Mouse (Mus musculus): ENCODE measurements at regions not wholly inside any gene's neighbourhood (a gene's known extent, or its start where the extent isn't known, plus 50 kb on each side); places are given as distances from the start of the nearest gene placed in this dataset.

DNA sequence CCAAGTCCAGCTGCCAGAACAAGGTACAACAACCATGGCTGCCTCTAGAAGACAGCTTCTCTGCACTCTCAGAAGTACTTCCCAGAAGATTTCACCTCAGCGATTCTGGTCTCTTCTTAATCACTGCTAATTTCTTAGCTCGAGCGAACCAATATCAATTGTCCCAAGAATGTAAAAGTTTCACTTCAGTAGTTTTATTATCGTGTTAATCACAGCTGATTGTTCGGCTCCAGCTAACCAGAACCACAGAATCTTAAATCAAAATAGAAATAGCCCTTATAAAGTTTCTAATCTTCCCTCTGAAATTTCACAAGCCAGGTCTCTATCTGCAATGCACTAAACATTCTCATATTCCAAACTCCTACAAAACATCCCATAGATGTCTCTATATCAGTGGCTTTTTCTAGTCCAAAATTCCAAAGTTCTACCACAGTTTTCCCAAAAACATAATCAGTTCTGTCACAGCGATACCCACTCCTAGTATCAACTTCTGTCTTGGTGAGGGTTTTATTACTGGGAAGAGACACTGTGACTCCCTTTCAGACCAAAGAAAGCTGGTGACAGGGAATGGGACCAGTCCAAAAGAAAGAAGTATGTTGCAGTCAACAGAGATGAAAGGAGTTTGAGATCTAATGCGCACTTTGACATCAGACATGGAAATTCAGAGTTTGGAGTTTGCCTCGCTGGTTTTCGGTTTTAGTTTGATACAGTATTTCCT, 130.2 kb downstream of the Gm10283 start:
- Histone ChIP-seq H3K9me3 (ENCODE audit: control insufficient read depth, low read length) (no peaks in the 10 kb centered on the region), H3K27me3 (ENCODE audit: control insufficient read depth, insufficient read depth, low read length) (no peaks in the 10 kb centered on the region), H3K4me1 (ENCODE audit: control insufficient read depth, insufficient read depth, low read length) (0 out of 2 replicates have a peak, but pooled peaks cover 2% of the 10 kb centered on the region), H3K9ac (ENCODE audit: low read depth, low read length) (no peak overlapping the region), H3K27ac (ENCODE audit: low read depth, low read length) (peak overlapping the region; percentile 14; the same call in 1 of the 2 replicates), H3K36me3 (ENCODE audit: control insufficient read depth, insufficient read depth, low read length) (no peaks in the 10 kb centered on the region), H3K4me3 (ENCODE audit: low read length) (no peak overlapping the region), H3K4me2 (replicated peaks; ENCODE audit: low read depth, low read length) (no peak overlapping the region)
- WGBS: 54% methylated on average over 9 of the region's 9 CpGs
- peak; percentile 57; the same call in 1 of the 2 replicates for ATAC-seq (ENCODE audit: low FRiP score, low TSS enrichment)

DNA sequence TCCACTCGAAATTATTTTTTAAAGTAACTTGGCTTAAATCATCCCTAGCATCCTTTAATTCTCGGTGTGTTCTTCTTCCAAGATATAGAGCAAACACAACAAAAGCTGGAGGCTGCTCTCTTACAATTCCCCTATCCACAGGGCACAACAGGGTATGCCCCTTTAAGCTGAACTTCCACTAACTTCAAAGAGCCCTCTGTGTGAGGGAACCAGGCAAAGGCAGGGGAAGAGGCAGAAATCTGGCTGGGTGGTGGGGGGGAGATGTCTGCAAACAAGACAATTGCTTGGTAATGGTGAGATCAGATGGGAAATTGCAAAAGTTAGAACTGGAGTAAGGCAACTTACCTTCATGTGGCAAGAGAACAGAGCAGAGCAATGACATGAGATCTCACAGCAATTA, 154.7 kb downstream of the Gm10283 start:
- 43% methylated on average over 2 of the region's 2 CpGs for WGBS
- Histone ChIP-seq H3K9me3 (ENCODE audit: control insufficient read depth, low read length) (no peaks in the 10 kb centered on the region), H3K27me3 (ENCODE audit: control insufficient read depth, insufficient read depth, low read length) (no peaks in the 10 kb centered on the region), H3K4me2 (replicated peaks; ENCODE audit: low read depth, low read length) (no peak overlapping the region), H3K9ac (ENCODE audit: low read depth, low read length) (no peak overlapping the region), H3K36me3 (ENCODE audit: control insufficient read depth, insufficient read depth, low read length) (no peaks in the 10 kb centered on the region), H3K4me1 (ENCODE audit: control insufficient read depth, insufficient read depth, low read length) (no peaks in the 10 kb centered on the region), H3K27ac (ENCODE audit: low read depth, low read length) (no peak overlapping the region), H3K4me3 (ENCODE audit: low read length) (no peak overlapping the region)
- no peak for ATAC-seq (ENCODE audit: low FRiP score, low TSS enrichment)

DNA sequence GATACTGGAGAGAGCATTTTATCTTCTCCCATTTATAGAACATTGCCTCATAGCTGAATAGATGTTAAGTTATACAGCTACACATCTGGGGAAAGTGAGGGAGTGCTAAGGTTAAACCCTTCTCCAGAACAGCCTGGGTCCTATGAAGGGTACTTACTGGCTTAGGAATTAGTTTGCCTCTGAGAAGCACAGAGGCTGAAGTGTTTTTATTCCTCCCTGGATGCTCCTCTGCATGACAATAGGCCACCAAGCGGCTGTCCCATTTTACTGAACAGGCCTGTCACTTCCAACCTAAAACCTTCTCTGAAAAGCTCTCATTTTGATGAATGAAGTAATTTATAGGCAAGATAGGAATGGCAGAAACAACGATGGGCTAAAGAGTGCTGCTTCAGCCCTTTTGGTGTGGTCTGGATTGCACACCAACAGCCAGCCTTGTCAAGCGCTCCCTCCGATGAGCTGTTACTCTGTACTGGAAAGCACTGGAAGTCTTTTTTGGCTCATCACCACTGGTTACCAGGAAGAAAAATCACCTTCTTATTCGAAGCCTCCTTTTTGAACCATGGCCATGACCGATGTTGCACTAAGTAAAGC, 157.1 kb downstream of the Gm10283 start:
- Histone ChIP-seq H3K4me2 (replicated peaks; ENCODE audit: low read depth, low read length) (no peak overlapping the region), H3K4me3 (ENCODE audit: low read length) (no peak overlapping the region), H3K9ac (ENCODE audit: low read depth, low read length) (no peak overlapping the region), H3K27me3 (ENCODE audit: control insufficient read depth, insufficient read depth, low read length) (no peaks in the 10 kb centered on the region), H3K27ac (ENCODE audit: low read depth, low read length) (no peak overlapping the region), H3K9me3 (ENCODE audit: control insufficient read depth, low read length) (no peaks in the 10 kb centered on the region), H3K4me1 (ENCODE audit: control insufficient read depth, insufficient read depth, low read length) (no peaks in the 10 kb centered on the region), H3K36me3 (ENCODE audit: control insufficient read depth, insufficient read depth, low read length) (no peaks in the 10 kb centered on the region)
- 70% methylated on average over 6 of the region's 6 CpGs for WGBS
- ATAC-seq (ENCODE audit: low FRiP score, low TSS enrichment): no peak

DNA sequence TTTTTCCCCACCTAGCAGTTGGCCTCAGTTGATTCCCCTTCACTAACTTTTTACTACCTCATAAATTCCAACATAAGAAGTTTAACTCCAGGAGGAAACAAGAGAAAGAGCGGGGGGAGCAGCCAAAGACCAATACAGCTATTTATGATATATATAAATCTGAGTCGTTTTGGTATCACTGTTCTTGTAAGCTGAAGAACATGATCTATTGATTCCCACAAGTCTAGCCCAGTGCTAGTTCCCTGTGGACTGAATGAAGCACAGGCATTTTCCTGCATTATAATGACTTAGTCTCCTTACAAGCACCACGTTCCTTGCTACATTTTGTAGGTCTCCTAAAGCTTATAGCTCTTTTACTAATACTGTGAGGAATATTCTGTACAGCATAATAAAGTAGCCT, 187.5 kb downstream of the Gm10283 start:
- peak; percentile 48; the same call in 1 of the 2 replicates for ATAC-seq (ENCODE audit: low FRiP score, low TSS enrichment)
- no peak overlapping the region for H3K4me3 ChIP-seq (ENCODE audit: low read length)
- H3K27me3 ChIP-seq (ENCODE audit: control insufficient read depth, insufficient read depth, low read length): no peaks in the 10 kb centered on the region
- H3K4me2 ChIP-seq (replicated peaks; ENCODE audit: low read depth, low read length): no peak overlapping the region
- H3K36me3 ChIP-seq (ENCODE audit: control insufficient read depth, insufficient read depth, low read length): no peaks in the 10 kb centered on the region
- H3K9ac ChIP-seq (ENCODE audit: low read depth, low read length): no peak overlapping the region
- WGBS: 20% methylated on average over 3 of the region's 3 CpGs
- no peaks in the 10 kb centered on the region for H3K4me1 ChIP-seq (ENCODE audit: control insufficient read depth, insufficient read depth, low read length)
- H3K9me3 ChIP-seq (ENCODE audit: control insufficient read depth, low read length): peaks cover 4% of the 10 kb centered on the region; the same call in 1 of the 2 replicates
- no peak overlapping the region for H3K27ac ChIP-seq (ENCODE audit: low read depth, low read length)

DNA sequence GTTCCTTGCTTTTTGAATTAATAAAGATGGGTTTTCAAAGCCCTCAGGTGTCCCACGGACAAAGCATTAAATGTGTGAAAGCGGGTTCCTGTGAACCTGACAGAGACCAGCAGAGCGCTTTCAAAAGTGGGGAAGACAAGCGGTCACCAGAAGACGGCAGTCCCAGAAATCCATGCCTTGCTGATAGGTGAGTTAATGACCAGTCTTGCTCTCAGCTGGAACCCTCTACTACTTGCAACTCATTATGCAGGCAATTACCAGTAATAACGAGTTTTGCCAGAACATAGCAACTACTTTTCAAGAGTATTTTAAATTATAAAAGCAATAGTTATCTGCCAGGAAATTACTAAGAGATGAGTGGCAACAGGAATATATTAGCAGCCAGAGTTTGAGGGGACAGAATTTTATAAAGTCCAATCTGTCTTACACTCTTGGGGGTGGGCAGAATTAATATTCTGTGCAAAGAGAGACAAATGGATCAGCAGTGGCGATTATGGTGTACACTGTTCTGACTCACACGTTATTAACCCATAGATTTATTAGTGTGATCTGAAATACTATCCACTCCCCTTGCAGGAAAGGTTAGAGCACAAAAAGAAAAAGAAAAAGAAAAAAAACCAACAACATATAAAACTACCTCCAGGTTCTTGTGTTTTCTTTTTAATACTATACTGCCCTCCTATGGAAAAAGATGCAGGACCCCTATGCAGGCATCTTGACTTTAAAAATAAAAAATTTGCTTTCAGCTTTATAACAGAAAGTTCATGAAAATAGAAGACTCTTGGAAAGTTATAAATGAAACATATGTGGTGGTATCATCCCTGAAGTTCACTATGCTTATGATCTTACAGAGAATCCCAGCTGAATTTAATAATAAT, 188.8 kb downstream of the Gm10283 start:
- Histone ChIP-seq H3K27ac (ENCODE audit: low read depth, low read length) (no peak overlapping the region), H3K27me3 (ENCODE audit: control insufficient read depth, insufficient read depth, low read length) (no peaks in the 10 kb centered on the region), H3K4me2 (replicated peaks; ENCODE audit: low read depth, low read length) (no peak overlapping the region), H3K9me3 (ENCODE audit: control insufficient read depth, low read length) (peaks cover 4% of the 10 kb centered on the region; the same call in 1 of the 2 replicates), H3K36me3 (ENCODE audit: control insufficient read depth, insufficient read depth, low read length) (no peaks in the 10 kb centered on the region), H3K9ac (ENCODE audit: low read depth, low read length) (no peak overlapping the region), H3K4me3 (ENCODE audit: low read length) (no peak overlapping the region), H3K4me1 (ENCODE audit: control insufficient read depth, insufficient read depth, low read length) (no peaks in the 10 kb centered on the region)
- 40% methylated on average over 8 of the region's 8 CpGs for WGBS
- ATAC-seq (ENCODE audit: low FRiP score, low TSS enrichment): peak; percentile 72

DNA sequence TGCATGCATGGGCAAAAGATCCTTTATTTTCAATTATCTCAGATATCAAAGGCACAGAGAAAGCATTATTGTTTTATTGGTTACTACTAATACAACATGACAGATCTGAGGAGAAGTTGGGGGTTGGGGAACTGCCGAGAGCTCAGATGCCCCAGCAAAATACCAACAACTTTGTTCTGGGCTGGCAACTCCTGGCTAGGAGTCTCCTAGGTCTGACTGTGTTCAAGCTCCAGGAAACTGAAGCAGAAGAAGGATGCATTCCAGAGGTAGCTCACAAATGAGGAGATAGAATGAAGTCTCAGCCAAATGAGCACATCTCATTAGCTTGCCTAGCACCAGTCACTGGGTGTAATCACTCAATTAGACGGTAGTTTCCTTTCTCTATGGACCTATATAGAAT, 192.9 kb downstream of the Gm10283 start:
- H3K9ac ChIP-seq (ENCODE audit: low read depth, low read length): no peak overlapping the region
- H3K9me3 ChIP-seq (ENCODE audit: control insufficient read depth, low read length): peaks cover 4% of the 10 kb centered on the region; the same call in 1 of the 2 replicates
- H3K27ac ChIP-seq (ENCODE audit: low read depth, low read length): no peak overlapping the region
- no peak overlapping the region for H3K4me3 ChIP-seq (ENCODE audit: low read length)
- no peak overlapping the region for H3K4me2 ChIP-seq (replicated peaks; ENCODE audit: low read depth, low read length)
- no peaks in the 10 kb centered on the region for H3K36me3 ChIP-seq (ENCODE audit: control insufficient read depth, insufficient read depth, low read length)
- H3K4me1 ChIP-seq (ENCODE audit: control insufficient read depth, insufficient read depth, low read length): no peaks in the 10 kb centered on the region
- no peaks in the 10 kb centered on the region for H3K27me3 ChIP-seq (ENCODE audit: control insufficient read depth, insufficient read depth, low read length)
- ATAC-seq (ENCODE audit: low FRiP score, low TSS enrichment): no peak
- 28% methylated on average over 2 of the region's 2 CpGs for WGBS

DNA sequence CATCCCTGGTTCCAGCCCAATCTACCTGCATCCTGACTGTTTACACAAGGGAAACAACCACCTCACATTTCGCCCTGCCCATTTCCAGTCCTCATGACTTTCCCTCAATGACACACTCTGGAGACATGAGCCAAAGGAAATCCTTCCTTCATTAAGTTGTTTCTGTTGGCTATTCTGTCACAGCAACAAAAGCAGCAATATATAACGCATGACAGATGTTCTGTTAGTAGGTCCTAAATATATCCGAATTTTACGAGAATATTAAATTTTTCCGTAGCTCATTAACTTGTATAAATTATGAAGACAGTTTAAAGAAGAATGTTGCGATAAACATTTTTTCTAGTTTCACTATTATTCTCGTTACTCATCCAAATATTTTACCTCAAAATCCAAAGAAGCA, 201.7 kb downstream of the Gm10283 start:
- WGBS: 42% methylated on average over 7 of the region's 7 CpGs
- no peak overlapping the region for H3K4me2 ChIP-seq (replicated peaks; ENCODE audit: low read depth, low read length)
- ATAC-seq (ENCODE audit: low FRiP score, low TSS enrichment): peak; percentile 46; the same call in 1 of the 2 replicates

DNA sequence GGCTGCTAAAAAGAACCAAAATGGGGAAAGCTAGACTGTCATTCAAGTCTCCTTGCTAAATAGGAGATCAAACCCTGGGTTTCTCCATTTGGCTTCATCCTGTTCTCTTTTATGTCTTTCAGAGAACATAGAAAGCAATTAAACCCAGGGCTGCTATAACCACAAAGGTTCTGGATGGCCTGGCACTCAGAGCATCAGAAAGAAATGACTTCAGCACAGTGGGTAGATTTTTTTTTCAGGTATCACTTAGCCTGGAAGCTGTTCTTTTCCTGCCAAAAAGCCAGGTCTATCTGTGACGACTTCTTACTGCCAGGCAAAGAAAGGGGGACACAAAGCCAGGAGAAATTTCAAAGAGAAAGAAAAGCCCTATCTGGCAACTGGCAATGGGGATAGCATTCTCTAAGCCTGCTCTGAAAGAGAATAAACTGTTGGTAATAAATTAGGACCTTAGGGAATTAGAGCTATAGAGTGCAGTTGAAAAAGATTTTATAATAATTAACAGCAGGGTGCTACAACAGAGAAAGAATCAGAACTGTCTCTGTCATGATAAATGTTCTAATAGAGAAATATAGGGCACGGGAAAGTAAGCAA, 225.7 kb downstream of the Gm10283 start:
- 35% methylated on average over 2 of the region's 2 CpGs for WGBS
- Histone ChIP-seq H3K4me2 (replicated peaks; ENCODE audit: low read depth, low read length) (no peak overlapping the region), H3K27ac (ENCODE audit: low read depth, low read length) (no peak overlapping the region), H3K4me1 (ENCODE audit: control insufficient read depth, insufficient read depth, low read length) (no peaks in the 10 kb centered on the region), H3K36me3 (ENCODE audit: control insufficient read depth, insufficient read depth, low read length) (no peaks in the 10 kb centered on the region), H3K27me3 (ENCODE audit: control insufficient read depth, insufficient read depth, low read length) (no peaks in the 10 kb centered on the region), H3K9me3 (ENCODE audit: control insufficient read depth, low read length) (no peaks in the 10 kb centered on the region), H3K4me3 (ENCODE audit: low read length) (no peak overlapping the region), H3K9ac (ENCODE audit: low read depth, low read length) (no peak overlapping the region)
- no peak for ATAC-seq (ENCODE audit: low FRiP score, low TSS enrichment)

More for the DNA sequence above, 201.7 kb downstream of the Gm10283 start:
- Histone ChIP-seq H3K36me3 (ENCODE audit: control insufficient read depth, insufficient read depth, low read length) (no peaks in the 10 kb centered on the region), H3K9ac (ENCODE audit: low read depth, low read length) (no peak overlapping the region), H3K4me3 (ENCODE audit: low read length) (no peak overlapping the region), H3K4me1 (ENCODE audit: control insufficient read depth, insufficient read depth, low read length) (no peaks in the 10 kb centered on the region), H3K9me3 (ENCODE audit: control insufficient read depth, low read length) (no peaks in the 10 kb centered on the region), H3K27me3 (ENCODE audit: control insufficient read depth, insufficient read depth, low read length) (no peaks in the 10 kb centered on the region), H3K27ac (ENCODE audit: low read depth, low read length) (no peak overlapping the region)

Measured in kidney, embryonic 14.5 days (tissue).